Mouse (Mus musculus): Measurements from ENCODE around the gene Daam1. TPM values are rescaled to one million over a fixed set of nuclear protein-coding genes. Genes with fewer than 3 reads are reported as not detected.

The Daam1 gene
- polyA plus RNA-seq, 1 experiment from 2014 or later = 13.8 TPM

DNA sequence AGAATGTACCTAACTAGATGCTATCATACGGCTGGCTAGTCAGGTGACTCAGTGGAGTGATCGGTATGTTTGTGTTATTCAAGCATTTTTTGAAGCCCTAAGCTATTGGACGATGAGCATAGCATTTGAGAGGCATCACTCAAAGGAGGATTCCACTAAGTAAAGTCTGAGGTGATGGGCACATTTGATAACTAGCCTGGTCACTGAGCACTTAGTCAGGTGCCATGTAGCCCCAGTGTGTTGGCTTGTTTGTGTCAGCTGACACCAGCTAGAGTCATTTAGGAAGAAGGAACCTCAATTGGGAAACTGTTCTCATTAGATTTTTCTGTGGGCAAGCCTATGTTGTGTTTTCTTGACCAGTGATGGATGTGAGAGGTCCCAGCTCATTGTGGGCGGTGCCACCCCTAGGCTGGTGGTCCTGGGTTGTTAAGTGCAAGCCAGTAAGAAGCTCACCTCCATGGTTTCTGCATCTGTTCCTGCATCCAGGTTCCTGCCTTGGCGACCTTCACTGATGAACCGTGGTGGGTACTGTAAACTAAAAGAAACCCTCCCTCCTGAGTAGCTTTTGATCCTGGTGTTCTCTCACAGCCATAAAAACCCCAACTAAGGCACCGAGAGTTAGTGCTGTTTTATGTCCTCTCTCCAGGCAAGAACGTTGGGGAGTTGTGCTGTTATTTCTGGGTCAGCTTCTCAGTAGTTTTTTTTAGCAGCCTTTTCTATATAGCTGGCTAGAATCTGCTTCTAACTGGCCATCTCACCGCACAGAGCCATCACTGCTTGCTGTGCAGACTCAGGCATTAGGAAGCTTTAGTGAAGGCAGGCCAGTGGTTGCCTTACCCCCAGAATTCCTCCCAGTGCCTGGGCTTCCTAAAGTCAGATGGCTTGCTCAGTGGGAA, 36.7 kb downstream of the Daam1 start:
- H3K4me1 ChIP-seq = peaks cover 29% of the 10 kb centered on the region
- no peak overlapping the region for H3K4me2 ChIP-seq
- H3K27me3 ChIP-seq = no peaks in the 10 kb centered on the region
- WGBS = 69% methylated on average over 9 of the region's 9 CpGs
- no peak overlapping the region for H3K4me3 ChIP-seq
- H3K36me3 ChIP-seq = no peaks in the 10 kb centered on the region
- ATAC-seq (ENCODE audit: borderline replicate concordance, extremely low read depth, low FRiP score, low TSS enrichment) = no peak
- no peaks in the 10 kb centered on the region for H3K9me3 ChIP-seq
- no peak overlapping the region for H3K27ac ChIP-seq
- no peak overlapping the region for H3K9ac ChIP-seq

DNA sequence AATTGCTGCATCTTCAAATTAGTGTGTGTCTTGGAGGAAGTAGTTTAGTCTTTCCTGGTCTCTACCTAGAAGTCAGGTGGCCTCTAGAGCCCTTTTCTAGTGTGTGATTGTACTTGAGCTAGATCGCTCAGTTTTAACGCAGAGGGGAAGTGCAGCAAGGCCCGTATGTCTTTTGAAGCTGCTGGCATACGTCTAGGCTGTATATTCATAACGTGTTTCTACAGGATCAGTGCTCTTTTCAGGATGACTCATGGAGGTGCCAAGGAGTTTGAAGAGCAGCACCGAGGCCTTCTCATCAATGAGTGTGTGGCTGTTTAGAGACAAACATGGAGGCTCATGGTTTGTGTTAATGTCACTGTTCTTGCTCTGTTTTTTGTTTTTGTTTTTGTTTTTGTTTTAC, 39.8 kb downstream of the Daam1 start:
- ATAC-seq (ENCODE audit: borderline replicate concordance, extremely low read depth, low FRiP score, low TSS enrichment) = no peak
- Histone ChIP-seq H3K4me1 (peaks cover 5% of the 10 kb centered on the region; the same call in 1 of the 2 replicates), H3K9ac (no peak overlapping the region), H3K36me3 (no peaks in the 10 kb centered on the region), H3K27ac (no peak overlapping the region), H3K4me2 (no peak overlapping the region), H3K9me3 (no peaks in the 10 kb centered on the region), H3K27me3 (no peaks in the 10 kb centered on the region), H3K4me3 (no peak overlapping the region)
- 66% methylated on average over 6 of the region's 6 CpGs for WGBS

DNA sequence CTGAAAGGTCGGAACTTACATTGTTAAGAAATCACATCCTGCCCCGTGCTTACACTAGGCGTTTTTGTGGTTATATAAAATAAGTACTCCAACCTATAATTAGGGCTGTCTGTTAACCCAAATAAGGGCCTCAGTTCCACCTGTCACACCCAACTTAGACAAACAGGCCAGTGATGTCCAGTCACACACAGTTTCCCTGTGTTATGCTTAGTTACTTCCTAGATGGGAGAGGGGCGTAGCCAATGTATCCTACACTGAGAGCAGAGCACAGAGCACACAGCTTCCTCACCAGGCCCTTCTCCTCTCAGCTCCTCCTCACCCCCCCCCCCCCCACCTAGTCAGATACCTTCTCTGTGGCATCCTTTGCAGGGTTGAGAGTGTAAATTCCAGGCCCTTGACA, 41.5 kb downstream of the Daam1 start:
- peaks cover 5% of the 10 kb centered on the region; the same call in 1 of the 2 replicates for H3K4me1 ChIP-seq
- H3K4me2 ChIP-seq = no peak overlapping the region
- H3K27ac ChIP-seq = no peak overlapping the region
- no peak overlapping the region for H3K9ac ChIP-seq
- H3K36me3 ChIP-seq = no peaks in the 10 kb centered on the region
- H3K9me3 ChIP-seq = no peaks in the 10 kb centered on the region
- WGBS = 73% methylated on average over 4 of the region's 4 CpGs
- no peaks in the 10 kb centered on the region for H3K27me3 ChIP-seq
- H3K4me3 ChIP-seq = no peak overlapping the region
- no peak for ATAC-seq (ENCODE audit: borderline replicate concordance, extremely low read depth, low FRiP score, low TSS enrichment)

DNA sequence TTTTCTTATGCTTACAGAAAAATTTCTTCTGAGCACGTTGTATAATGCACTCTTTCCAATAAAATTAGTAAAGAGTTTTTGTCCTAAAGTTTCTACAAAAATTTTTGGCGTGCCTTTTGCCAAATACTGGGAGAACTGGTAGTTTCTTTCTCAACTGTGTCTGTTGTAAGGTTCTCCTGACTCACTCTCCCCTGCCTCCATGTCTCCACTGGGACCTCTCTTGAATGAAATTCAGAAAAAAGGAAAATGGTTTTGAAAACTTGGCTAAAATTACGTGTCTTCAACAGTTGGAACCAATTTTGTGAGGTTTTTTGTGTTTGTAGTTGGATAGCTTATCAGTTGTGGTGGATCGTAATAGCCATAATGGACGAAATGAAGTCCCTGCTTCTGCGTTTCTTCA, 43.7 kb downstream of the Daam1 start:
- ATAC-seq (ENCODE audit: borderline replicate concordance, extremely low read depth, low FRiP score, low TSS enrichment) = no peak
- Histone ChIP-seq H3K9me3 (no peaks in the 10 kb centered on the region), H3K36me3 (no peaks in the 10 kb centered on the region), H3K27ac (no peak overlapping the region), H3K9ac (no peak overlapping the region), H3K4me2 (no peak overlapping the region), H3K4me1 (peaks cover 9% of the 10 kb centered on the region; the same call in 1 of the 2 replicates), H3K4me3 (no peak overlapping the region), H3K27me3 (no peaks in the 10 kb centered on the region)
- WGBS = 83% methylated on average over 6 of the region's 6 CpGs

DNA sequence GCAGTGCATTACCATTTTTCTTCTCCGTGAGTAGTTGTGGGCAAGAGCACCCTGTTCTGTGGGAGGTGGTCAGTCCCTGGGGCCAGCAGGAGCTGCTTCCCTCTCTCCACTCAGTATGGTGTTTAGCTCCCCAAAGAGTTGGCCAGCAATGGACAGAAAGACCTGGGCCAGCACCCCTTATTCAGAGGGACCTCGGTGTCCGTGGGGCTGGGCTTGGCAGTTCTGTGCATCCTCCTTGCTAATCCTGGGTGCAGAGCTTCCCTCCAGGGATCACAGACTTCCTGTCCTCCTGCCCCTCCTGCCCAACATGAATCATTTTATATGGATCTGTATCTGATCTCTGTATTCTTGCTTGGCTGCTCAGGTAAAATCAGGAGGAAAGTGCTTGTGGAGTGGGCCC, 44.1 kb downstream of the Daam1 start:
- Histone ChIP-seq H3K27me3 (no peaks in the 10 kb centered on the region), H3K4me3 (no peak overlapping the region), H3K4me2 (no peak overlapping the region), H3K27ac (no peak overlapping the region), H3K9ac (no peak overlapping the region), H3K9me3 (no peaks in the 10 kb centered on the region), H3K36me3 (no peaks in the 10 kb centered on the region), H3K4me1 (peaks cover 5% of the 10 kb centered on the region; the same call in 1 of the 2 replicates)
- no peak for ATAC-seq (ENCODE audit: borderline replicate concordance, extremely low read depth, low FRiP score, low TSS enrichment)
- WGBS = 80% methylated on average over 3 of the region's 3 CpGs

DNA sequence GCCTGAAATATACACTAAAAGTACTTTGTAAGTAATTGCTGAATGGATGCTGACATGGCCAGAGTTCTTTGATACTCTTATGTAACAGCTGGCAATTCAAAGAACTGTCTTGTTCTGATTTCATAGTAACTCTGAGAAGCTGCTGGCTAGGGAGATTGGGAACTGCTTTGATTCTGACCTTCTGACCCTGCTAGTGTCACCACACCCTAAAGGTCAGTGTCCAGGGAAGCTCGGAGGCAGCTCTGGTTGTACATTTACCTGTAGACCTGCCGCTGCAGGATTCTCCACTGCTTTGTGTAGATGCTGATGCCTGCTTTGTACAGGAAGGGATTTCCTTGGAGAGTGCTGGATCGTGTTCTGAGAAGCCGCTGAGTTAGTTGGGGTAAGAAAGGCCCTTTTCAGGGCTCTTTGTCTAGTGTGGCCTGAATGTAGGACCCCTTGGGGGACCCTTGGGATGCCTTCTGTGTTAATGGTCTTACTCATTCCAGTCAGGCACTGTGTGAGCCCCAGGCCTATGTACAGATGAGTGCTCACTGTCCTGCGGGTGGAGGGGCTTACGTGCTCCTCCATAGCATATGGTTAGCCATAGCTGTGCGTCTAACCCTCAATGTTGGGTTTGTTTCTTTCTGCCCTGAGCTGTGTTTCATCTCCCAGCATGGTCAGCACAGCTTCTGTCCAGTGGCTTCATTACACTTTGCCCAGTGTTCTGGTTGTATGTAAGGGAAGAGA, 45.0 kb downstream of the Daam1 start:
- H3K36me3 ChIP-seq = no peaks in the 10 kb centered on the region
- ATAC-seq (ENCODE audit: borderline replicate concordance, extremely low read depth, low FRiP score, low TSS enrichment) = no peak
- H3K9me3 ChIP-seq = no peaks in the 10 kb centered on the region
- H3K27ac ChIP-seq = no peak overlapping the region
- no peak overlapping the region for H3K4me2 ChIP-seq
- H3K27me3 ChIP-seq = no peaks in the 10 kb centered on the region
- H3K4me1 ChIP-seq = peaks cover 4% of the 10 kb centered on the region; the same call in 1 of the 2 replicates
- no peak overlapping the region for H3K4me3 ChIP-seq
- 79% methylated on average over 7 of the region's 7 CpGs for WGBS
- no peak overlapping the region for H3K9ac ChIP-seq

DNA sequence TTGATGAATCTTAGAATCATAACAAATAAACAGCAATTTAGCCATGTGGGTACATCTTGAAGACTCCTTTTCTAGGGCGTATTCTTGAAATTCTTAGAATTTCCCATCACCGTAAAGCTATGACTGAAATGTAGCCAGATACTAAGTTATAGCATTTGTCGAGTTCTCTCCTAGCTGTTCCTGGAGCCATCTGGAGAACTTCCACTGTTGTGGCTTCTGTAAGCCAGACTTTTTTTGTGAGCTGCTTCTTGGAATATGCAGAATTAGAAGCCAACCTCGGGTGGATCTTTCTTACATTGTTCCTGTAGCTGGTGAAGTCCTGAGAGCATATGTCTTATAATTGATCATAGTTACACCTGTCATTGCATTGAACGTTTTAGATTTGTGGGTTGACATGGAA, 50.1 kb downstream of the Daam1 start:
- Histone ChIP-seq H3K9ac (no peak overlapping the region), H3K4me2 (no peak overlapping the region), H3K4me3 (no peak overlapping the region), H3K27ac (no peak overlapping the region; the same call in 1 of the 2 replicates), H3K27me3 (no peaks in the 10 kb centered on the region), H3K36me3 (no peaks in the 10 kb centered on the region), H3K4me1 (peaks cover 52% of the 10 kb centered on the region), H3K9me3 (no peaks in the 10 kb centered on the region)
- ATAC-seq (ENCODE audit: borderline replicate concordance, extremely low read depth, low FRiP score, low TSS enrichment) = no peak
- 78% methylated on average over 5 of the region's 5 CpGs for WGBS

DNA sequence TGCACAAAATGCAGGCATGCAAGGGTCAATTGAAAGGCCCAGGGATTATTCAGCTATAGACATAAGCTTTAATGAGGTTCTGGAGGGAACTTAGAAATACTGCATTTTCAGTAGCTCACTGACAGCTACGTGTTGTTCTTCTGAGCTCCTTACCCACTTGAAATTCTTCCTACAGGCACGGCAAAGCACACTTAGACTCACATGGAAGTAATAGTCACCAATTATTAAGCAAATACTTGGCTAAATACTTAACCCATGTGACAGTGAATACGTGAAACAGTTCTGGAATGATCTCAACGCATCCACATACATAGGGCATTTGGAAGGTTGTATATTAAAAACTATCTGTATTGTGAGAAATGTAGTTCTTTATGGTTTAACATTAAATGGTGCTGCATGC, 50.6 kb downstream of the Daam1 start:
- no peak for ATAC-seq (ENCODE audit: borderline replicate concordance, extremely low read depth, low FRiP score, low TSS enrichment)
- Histone ChIP-seq H3K9me3 (no peaks in the 10 kb centered on the region), H3K9ac (no peak overlapping the region), H3K36me3 (no peaks in the 10 kb centered on the region), H3K4me1 (peaks cover 57% of the 10 kb centered on the region), H3K27me3 (no peaks in the 10 kb centered on the region), H3K4me3 (no peak overlapping the region), H3K27ac (peak overlapping the region; percentile 11; the same call in 1 of the 2 replicates), H3K4me2 (no peak overlapping the region)
- WGBS = 59% methylated on average over 4 of the region's 4 CpGs

DNA sequence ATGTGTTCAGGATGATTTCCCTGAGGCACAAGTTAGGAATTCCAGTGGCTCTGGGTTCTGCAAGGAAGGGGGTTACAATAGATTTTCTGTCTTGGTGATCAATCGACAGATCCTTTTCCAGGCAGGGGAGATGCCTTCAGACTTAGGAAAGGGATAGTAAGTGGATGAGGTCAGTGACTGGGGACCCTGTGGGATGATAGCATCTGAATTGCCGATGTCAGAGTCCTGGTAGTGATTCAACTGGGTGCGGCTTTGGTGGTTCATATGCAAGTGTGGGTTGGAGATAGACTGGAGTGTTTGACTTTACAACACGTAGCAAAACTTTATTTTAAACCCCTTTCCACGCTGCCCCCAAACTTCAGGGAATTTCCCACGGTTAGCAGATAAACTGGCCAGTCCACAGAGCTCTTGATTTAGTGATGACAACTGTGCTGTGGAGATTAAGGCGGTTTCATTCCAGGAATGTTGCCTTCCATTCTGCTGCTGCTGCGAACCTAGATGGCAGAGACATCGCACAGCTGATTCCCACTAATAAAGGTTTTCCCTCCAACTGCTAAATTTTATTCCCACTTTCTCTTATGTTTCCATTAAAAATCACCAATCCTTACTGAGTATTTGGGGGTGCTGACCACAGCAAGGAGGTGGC, 52.3 kb downstream of the Daam1 start:
- H3K9me3 ChIP-seq = no peaks in the 10 kb centered on the region
- H3K27ac ChIP-seq = 0 out of 2 replicates have a peak overlapping the region, but pooled peaks have one; percentile 3
- no peak overlapping the region for H3K9ac ChIP-seq
- no peaks in the 10 kb centered on the region for H3K36me3 ChIP-seq
- ATAC-seq (ENCODE audit: borderline replicate concordance, extremely low read depth, low FRiP score, low TSS enrichment) = no peak
- H3K27me3 ChIP-seq = no peaks in the 10 kb centered on the region
- no peak overlapping the region for H3K4me3 ChIP-seq
- WGBS = 54% methylated on average over 9 of the region's 9 CpGs
- no peak overlapping the region for H3K4me2 ChIP-seq
- H3K4me1 ChIP-seq = peaks cover 66% of the 10 kb centered on the region

DNA sequence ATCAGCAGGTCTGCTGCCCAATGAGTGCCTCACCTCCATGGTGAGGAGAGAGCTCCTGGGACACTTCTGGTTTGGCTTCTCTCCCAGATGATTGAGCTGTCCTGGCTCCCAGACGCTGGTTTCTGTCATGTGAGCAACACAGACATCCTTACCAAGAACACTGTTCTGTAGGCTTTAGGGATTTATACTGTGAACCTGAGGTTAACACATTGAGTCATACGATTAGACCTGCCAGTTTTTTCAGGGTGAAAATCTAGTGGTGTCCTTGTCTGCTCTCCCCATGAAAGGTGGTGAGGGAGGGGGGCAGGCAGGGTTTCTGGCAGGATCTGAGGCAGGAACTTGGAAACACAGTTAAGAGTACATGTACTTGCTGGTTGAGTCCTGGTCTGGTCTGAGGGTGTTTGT, 54.3 kb downstream of the Daam1 start:
- Histone ChIP-seq H3K27me3 (no peaks in the 10 kb centered on the region), H3K9me3 (no peaks in the 10 kb centered on the region), H3K4me1 (peaks cover 71% of the 10 kb centered on the region), H3K27ac (peak overlapping the region; percentile 16; the same call in 1 of the 2 replicates), H3K9ac (no peak overlapping the region), H3K4me2 (no peak overlapping the region), H3K4me3 (no peak overlapping the region), H3K36me3 (no peaks in the 10 kb centered on the region)
- WGBS = 40% methylated on average over 2 of the region's 2 CpGs
- ATAC-seq (ENCODE audit: borderline replicate concordance, extremely low read depth, low FRiP score, low TSS enrichment) = 0 out of 2 replicates have a peak, but pooled peaks have one; percentile 16

DNA sequence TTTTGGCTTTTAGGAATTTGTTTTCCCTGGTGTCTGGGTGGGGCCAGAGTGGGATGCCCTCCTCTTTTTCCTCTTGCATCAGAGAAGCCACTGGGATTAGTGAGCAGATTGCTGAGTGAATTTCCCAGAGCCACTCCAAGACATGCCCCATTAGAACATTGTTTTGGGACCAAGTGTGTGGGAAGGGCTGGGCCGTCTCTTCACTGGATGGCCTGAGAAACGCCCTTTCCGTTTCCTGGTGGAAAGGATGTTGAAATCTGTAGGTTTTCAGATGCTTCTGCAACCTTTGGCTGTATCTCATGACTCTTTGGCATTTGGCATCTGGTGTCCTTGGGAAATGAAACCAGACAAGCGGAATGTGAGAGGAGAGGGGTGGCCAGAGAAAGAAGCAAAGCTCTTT, 54.8 kb downstream of the Daam1 start:
- WGBS = 61% methylated on average over 4 of the region's 4 CpGs
- Histone ChIP-seq H3K4me1 (peaks cover 71% of the 10 kb centered on the region), H3K27me3 (no peaks in the 10 kb centered on the region), H3K4me2 (no peak overlapping the region), H3K9me3 (no peaks in the 10 kb centered on the region), H3K9ac (no peak overlapping the region), H3K36me3 (no peaks in the 10 kb centered on the region), H3K27ac (peak overlapping the region; percentile 16), H3K4me3 (no peak overlapping the region)
- ATAC-seq (ENCODE audit: borderline replicate concordance, extremely low read depth, low FRiP score, low TSS enrichment) = no peak

All from lung, embryonic 15.5 days (tissue).